Mouse (Mus musculus): ENCODE measurements around the gene Dcaf10.

The Dcaf10 gene

GRCm38 (mm10) chr4:45421519-45422260 lies 79.8 kb downstream of the Dcaf10 start:
- DNase-seq: no peak

GRCm38 (mm10) chr4:45422640-45423039 lies 80.7 kb downstream of the Dcaf10 start:
- no peak for DNase-seq

- DNase-seq: no peak
Measured at GRCm38 (mm10) chr4:45423406-45423805, 81.5 kb downstream of the Dcaf10 start.

GRCm38 (mm10) chr4:45426724-45427457 lies 85.0 kb downstream of the Dcaf10 start:
- peak; percentile 44 for DNase-seq

All from right cerebral cortex, postnatal 4 days (tissue).